Mouse (Mus musculus): Measurements from ENCODE around the gene Pitpnm2.
"Not testable (repeated sequence)": the region's sequence is repeated elsewhere in the genome, so short reads cannot be mapped to it uniquely, and the experiment has no call there.

The Pitpnm2 gene

DNA sequence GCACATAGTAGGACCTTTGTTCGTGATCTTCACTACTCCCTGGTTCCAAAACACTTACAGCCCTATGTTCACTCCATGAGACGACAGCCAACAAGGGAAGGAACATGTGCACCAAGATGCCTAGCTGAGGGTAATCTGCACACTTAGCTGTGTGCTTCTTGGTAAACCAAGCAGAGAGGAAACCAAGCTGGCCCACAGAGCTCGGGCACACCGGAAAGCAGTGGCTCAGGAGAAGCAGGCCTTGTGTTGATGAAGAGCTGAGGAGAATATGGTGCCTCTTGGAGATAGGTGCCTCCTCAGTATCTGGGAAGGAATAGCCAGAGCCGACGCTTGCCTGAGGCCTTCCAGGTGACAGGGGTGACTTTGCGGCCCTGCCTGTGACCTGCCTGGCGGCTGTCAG lies 26.0 kb downstream of the Pitpnm2 start:
- DNase-seq (ENCODE audit: extremely low read depth, low read depth, low spot score) = no peak

DNA sequence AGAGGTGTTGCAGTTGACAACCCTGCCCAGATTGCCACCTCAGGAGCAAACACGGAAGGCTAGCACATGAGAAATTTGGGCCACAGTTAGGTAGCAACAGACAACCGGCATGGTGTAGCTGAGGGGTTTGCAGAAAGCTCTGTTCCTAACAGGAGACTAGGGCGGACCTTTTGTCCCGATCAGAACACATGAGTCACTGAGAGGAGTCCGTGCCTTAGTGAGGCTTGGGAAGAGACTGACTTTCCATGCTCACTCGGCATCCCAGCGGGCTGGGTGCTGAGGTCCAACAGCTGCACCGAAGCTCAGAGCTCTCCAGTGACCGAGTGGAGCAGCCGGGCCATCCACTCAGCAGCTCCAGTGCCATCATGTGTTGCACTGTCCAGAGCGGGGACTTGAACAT lies 26.9 kb downstream of the Pitpnm2 start:
- DNase-seq (ENCODE audit: extremely low read depth, low read depth, low spot score) = no peak

DNA sequence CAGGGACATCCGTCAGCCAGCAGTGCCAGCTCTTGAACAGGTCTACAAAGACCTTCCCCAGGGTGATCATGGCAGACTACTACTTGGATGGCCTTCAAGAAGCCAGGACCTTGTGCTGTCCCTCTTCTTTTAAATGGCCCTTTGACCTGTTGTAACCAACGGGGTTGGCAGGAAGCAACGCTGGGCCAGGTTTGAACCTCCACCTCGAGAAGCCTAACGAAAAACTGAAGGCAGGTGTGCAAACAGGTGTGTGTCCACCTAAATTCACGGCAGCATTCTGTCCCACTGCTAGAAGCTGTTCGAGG lies 27.9 kb downstream of the Pitpnm2 start:
- no peak for DNase-seq (ENCODE audit: extremely low read depth, low read depth, low spot score)

DNA sequence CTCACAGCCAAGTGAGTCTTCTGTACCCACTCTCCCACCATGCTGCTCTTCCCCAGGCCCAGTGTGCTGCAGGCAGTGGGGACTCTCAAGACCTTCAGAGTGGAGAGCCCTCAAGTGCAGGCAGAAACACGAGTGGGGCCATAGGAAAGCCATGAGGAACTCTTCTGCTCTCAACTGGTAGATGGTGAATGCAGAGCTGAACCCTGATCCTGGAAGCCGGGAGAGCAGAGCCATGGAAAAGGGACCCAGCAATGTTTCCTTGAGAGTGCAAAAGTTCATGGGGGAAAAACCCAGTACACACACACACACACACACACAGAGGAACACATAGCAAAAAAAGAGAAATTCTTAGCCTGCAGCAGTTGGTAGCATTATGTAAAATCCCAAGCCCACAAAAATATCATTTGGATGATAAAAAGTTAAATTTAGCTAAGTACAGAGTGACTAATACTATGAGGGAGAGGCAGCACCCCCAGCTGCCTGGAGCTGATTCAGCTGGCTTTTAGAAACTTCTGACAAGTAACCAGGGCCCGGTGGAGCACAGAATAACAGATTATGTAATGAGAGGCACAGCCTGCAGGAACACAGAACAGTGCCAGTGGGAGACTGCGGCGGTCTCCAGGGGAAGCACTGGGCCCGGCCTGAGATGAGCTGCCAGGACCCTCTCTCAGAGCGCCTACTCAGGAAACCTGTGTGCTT lies 28.4 kb downstream of the Pitpnm2 start:
- DNase-seq (ENCODE audit: extremely low read depth, low read depth, low spot score) = no peak

DNA sequence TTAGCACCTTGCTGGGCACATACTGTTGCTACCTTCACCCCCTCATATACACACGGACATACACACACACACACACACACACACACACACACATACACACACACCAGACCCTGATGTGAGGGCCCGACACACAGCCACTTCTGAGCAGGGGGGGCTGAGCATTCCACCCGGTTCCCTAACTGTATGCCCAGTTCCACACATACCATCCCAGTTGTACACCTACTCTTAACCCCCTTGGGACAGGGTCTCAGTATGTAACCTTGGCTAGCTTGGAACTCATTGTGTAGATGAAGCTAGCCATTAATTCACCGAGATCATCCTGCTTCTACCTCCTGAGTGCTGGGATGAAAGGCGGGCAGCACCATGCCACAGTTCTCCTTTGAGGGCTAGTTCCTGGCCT lies 29.0 kb downstream of the Pitpnm2 start:
- DNase-seq (ENCODE audit: extremely low read depth, low read depth, low spot score) = no peak

DNA sequence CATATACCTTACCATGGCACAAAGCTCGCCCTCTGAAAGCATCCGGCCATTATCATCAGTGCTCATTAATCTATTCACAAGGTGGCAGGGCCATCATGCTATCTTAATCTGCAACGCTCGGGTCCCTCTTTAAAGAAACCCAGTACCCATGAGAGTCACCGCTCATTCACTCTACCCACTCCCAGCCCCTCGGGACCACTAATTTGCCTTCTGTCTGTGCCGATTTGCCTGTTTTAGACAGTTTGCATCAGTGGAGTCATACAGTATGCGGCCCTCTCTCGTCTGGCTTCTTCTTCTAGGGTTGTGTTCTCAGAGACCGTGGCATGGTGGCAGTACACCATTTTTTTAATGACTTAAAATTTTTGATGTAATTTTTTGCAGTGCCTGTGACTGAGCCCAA lies 30.1 kb downstream of the Pitpnm2 start:
- no peak for DNase-seq (ENCODE audit: extremely low read depth, low read depth, low spot score)

DNA sequence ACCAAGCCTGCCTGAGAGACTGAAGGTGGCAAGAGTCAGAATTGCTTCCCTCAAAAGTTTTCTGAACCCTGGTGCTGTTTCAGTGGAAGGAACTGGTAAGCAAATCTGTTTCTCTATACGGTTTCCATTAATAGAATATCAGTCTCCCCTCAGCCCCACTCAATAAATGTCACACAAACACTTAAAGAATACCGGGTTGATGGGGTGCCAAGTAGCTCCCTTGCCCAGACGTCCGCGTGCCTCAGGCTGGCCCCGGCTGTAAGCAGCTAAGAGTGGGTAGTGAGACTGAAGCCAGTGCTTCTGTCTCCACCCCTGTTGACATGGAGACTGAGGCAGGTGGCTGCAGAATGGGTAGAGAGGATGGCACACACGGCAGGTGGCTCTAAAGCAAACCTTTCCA lies 30.6 kb downstream of the Pitpnm2 start:
- DNase-seq (ENCODE audit: extremely low read depth, low read depth, low spot score) = no peak

DNA sequence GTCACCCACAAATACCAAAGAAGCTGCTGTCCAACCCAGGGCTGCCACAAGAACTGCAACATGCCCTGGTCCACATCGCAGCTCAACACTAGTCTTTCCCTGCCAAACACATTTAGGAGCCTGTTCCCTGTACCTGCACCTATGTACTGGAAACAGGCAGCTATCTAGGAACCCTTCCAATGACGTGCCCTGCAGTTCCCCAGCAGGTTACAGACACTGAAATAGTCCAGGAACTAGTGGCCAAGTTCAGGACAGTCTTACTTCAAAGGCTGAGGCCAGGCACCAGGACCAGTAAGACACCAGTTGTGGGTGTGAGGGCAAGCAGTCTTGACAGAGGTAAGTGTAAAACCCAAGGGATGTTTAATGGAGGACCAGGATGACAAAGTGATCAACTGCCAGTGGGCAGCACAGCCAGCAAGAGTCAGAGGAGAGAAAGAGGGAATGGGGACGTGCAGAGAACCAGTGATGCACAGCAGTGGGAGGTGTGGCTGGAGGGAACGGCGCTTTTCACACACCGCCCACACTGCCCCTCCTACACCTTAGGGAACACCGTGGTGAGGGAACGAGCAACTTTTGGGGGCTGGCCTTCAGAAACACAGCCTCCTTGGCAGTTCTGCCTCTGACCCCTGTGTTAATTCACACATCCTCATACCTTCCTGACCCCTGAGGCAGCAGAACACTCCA lies 31.9 kb downstream of the Pitpnm2 start:
- DNase-seq (ENCODE audit: extremely low read depth, low read depth, low spot score) = no peak

DNA sequence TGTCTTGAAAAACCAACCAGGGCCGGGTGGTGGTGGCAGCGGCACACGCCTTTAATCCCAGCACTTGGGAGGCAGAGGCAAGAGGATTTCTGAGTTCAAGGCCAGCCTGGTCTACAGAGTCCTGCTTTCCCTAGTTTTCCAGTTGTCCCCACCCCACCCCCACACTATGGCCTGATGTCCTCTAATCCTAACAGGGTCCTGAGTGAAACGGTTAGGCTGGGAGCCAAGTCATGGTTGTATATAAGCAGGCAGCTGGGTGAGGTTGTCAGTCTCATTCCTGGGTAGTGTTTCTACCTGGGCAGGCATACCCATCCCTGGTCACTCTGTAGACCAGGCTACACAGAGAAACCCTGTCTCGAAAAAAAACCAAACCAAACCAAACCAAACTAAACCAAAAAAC lies 32.5 kb downstream of the Pitpnm2 start:
- not testable (repeated sequence) for DNase-seq (ENCODE audit: extremely low read depth, low read depth, low spot score)

DNA sequence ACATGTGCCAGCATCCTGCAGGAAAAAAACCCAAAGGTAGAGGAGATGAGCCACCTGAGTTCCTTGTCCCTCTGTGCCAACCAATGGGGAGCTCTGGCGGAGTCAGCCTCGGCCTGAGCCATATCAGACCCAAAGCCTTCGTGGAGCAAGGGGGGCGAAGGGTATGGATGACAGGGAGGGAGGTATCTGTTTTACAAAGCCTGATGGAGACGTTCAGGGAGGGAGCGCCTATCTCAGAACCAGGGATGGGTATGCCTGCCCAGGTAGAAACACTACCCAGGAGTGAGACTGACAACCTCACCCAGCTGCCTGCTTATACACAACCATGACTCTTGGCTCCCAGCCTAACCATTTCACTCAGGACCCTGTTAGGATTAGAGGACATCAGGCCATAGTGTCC lies 33.2 kb downstream of the Pitpnm2 start:
- no peak for DNase-seq (ENCODE audit: extremely low read depth, low read depth, low spot score)

DNA sequence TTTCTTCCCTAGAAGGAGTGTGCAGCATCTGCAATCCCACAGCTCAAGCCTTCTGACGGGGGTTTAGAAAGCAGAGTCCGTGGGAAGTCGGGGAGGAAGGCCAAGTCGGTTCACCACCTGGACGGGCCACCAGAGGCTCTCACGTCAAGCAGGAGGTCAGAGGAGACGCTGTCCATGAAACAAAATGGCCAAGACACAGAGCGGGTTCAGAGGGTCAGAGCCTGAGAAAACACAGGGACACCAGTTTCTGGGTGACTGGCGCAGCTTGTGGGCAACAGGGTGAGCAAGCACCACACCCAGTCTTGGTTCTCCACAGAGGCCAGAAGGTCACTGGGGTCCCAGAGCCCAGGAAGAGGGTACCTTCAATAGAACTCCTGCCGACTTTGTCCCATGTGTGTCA lies 33.9 kb downstream of the Pitpnm2 start:
- DNase-seq (ENCODE audit: extremely low read depth, low read depth, low spot score) = no peak

DNA sequence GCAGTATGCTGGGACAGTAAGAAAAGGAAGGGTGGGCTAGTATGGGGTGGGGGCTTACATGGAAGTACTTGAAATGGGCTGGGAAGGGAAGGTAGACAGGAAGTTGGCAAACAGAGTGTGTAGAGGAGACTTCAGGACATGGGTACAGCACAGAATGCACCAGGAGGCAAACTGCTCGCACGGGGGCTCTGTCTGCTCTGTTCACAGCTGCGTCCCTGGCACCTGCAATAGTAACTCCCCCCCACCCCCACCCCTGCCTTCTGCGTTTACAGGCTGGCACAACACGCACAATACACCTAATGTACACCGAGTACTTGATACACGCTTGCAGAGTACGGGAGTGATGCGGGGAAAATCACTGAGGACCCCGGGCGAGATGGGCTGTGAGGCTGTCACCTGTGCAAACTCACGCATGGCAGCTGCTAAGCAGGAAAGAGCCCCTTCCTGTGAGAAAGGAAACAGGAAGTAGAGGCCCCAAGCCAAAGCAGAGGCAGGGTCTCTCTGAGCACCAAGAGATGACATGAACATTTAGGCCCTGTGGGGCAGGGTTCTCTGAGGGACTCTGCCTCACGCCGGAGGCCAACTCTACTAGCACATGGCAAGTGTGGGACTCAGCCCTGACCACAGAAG lies 34.9 kb downstream of the Pitpnm2 start:
- no peak for DNase-seq (ENCODE audit: extremely low read depth, low read depth, low spot score)

DNA sequence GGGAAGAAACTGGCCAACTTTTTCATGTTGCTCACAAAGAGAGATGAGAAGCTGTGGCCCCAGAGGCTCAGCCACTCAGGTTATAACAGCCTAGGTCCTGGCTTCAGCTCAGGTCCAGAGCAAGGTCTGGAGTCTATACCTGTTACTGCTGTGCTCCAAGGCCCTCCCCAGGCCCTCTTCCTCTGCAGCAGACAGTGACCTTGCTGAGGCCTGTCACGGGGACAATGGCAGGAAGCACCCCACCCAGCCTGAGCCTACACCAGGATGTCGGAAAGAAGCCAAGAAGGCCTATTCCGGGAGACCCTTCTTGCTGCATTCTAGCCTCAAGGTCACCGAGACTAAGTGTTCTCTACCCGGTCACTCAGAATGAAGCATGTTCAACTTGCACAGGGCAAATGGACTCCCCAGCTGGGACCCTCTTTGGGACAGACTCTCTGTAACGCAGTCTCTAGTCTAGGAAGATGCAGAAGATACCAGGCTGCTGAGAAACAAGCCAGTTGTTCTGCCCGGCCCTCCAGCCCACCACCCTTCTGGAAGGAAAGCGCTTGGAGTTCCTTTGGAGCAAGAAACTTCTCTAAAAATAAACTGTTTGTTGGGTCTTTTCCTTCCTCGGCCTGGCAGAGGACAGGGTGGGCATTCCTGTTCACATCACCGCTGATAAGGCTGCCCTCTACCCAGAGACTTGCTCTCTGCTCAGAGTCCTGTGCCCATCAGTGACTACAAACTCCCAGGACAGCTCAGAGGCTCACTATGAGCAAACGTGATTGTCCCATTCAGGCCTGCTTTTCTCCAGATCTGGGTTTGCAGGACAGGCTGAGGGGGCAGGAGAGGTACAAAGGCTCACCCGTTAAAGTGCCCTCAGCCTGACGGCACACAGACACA lies 35.7 kb downstream of the Pitpnm2 start:
- DNase-seq (ENCODE audit: extremely low read depth, low read depth, low spot score) = no peak

DNA sequence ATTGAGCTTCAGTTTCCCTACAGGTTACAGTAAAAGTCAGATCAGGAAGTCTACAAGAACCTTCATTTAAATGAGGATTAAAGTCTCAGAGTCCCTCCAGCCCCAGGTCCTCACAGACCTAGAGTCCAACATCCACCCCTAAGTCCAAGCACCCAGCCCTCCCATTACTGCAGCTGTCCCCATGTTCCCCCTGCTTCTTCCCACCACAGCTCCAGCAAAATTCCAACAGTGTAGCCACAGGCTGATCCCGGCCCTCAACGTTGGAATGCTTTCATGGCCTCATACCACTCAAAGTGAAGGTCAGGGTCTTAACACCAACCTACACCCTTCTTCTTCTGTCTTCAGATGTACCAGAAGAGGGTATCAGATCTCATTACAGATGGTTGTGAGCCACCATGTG lies 37.9 kb downstream of the Pitpnm2 start:
- no peak for DNase-seq (ENCODE audit: extremely low read depth, low read depth, low spot score)

DNA sequence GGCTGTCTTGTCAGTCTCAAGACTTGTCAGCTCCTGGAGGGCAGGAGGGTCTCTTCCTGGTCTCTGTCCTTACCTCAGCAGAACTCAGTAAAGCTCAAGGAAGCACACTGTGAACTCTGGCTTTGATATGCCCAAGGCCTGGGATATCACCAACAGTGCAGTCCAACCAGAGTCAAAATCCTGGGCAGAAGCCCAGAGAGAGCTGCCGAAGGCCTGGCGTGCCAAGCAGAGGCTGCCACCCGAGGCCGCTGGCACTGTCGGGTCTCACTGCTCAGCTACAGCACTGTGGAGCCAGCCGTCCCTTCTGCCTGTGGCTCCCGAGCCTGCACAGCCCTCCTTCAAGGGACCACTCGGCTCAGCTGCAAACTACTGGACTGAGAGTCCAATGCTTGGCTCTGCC lies 38.3 kb downstream of the Pitpnm2 start:
- no peak for DNase-seq (ENCODE audit: extremely low read depth, low read depth, low spot score)

DNA sequence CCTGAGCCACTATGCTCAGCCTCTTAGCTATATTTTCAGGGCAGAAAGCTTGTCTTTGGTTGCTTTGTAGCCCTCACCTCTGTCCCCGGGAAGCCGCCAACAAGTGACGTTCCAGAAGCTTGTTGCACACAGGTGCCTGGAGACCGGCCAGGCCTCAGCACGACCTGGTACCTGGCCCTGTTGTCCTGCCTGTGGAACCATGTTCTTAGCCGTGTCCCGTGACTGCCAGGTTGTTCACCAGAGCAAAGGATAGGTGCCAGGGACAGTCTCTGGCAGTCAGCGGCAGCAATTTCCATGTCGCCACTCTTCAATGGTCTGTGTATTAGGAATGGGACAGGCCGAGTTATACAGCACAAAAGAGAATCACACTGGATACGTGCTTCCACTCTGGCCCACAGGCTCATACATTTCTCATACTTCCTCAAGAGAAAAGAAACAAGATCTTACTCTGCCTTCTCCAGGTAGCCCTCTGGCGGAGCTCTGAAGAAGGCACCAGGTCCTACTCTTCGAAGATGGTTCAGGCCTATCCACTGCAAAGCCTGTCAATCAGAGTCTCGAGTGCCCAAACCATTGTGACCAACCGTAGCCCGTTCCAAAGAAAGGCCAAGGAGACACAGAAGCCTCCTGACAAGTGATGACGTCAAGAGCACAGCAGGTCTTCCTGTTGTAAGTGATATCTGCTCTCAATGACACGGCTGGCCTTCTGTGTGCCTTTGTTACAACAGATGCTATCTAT lies 39.1 kb downstream of the Pitpnm2 start:
- no peak for DNase-seq (ENCODE audit: extremely low read depth, low read depth, low spot score)

DNA sequence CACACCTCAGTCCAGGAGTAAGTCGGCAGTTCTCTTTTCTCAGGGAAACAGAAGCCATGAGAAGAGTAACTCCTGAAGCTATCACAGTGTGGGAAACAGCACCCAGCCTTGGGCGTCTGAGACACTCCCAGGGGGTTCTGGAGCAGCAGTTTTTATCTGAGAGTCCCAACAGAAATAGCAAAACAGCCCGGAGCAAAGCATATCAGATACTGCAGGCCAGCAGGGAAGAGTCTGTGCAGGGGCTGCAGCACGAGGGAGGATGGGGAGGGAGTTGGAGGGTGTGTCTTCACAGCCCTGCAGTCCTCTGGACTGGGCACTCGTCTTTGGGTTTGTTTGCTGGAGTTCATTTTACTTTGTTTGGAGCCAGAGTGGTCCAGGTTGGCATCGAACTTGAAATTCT lies 39.7 kb downstream of the Pitpnm2 start:
- no peak for DNase-seq (ENCODE audit: extremely low read depth, low read depth, low spot score)

DNA sequence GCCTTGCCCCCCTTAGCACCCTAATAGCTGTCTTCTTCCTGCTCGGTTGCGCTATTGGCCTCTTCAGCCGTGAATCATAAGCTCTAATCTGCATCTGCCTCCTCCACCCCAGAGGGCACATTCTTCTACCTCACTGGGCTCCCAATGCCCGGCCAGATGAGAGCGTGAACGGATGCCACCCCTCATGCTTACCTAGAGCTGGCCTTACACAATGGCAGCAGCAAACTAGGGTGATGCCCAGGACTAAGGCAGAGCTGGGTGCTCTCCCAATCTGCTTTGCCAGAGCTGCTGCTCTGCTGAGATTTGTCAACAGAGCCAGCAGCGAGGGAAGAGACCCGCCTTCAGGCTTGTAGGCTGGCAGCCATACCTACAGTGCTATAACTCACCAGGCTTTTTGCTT lies 41.5 kb downstream of the Pitpnm2 start:
- DNase-seq (ENCODE audit: extremely low read depth, low read depth, low spot score) = no peak

DNA sequence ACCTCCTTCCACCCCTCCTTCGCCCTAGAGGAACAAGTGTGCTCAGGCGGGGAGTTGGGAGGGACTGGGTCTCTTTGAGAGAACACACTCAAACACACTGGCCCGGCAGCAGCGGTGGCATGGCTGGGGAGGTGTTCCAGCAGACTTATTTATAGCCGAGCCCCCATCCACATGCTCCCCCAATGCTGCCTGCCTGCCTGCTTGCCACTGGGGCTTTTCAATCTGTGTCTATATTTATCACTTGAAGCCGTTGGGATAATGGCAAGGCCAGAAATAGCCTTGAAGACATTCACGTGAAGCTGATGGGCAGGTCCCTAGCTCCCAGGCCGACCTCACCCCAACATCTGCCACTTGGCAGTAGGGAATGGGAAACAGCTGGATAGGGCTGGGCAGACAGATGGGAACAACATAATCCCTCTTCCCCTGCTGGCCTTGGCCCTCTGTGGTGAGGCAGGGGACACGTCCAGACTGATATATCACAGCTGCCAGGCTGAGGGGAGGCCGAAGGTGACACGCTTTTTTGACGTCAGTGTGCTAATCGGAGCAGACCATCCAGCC lies 43.0 kb downstream of the Pitpnm2 start:
- no peak for DNase-seq (ENCODE audit: extremely low read depth, low read depth, low spot score)

DNA sequence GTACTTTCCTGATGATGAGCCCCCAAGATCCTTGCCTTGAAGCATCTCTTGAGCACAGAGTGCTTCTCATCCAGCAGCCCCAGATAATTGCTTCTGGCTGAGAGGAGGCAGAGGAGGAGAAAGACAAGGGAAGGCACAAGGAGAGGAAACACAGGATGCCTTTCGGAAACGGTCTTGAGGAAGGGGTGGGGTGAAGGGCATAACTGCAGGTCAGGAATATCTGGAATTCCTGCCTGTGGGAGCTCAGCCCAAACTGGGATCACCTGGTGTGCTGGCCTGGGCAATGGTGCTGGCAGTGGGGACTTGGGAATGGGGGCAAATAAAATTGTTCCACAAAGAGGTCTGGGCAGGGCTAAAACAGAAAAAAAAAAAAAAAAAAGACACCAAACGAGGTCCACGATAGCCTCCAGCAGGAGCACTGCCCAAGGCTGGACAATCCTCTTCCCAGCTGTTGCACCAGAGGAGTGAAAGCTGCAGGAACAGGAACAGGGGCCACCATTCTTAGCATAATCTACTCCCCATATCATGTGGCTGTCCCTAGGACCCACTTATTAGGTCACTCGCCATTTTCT lies 43.7 kb downstream of the Pitpnm2 start:
- DNase-seq (ENCODE audit: extremely low read depth, low read depth, low spot score) = no peak
